Mouse (Mus musculus) naive thymus-derived CD4-positive, alpha-beta T cell, adult 5 months (primary cell): Measurements from ENCODE around the gene Grm6. TPM values are rescaled to one million over a fixed set of nuclear protein-coding genes. Genes with fewer than 3 reads are reported as not detected.

ENCODE experiments used
- polyA plus RNA-seq: library from polyadenylated mRNA; unstranded; fragments of 100-300 nt; shearing (Covaris generic); gene quantifications from one replicate; pipeline ENCODE4 v1.2.1, GENCODE M21; 2017

Grm6 gene
- polyA plus RNA-seq: 0.68 TPM

DNA sequence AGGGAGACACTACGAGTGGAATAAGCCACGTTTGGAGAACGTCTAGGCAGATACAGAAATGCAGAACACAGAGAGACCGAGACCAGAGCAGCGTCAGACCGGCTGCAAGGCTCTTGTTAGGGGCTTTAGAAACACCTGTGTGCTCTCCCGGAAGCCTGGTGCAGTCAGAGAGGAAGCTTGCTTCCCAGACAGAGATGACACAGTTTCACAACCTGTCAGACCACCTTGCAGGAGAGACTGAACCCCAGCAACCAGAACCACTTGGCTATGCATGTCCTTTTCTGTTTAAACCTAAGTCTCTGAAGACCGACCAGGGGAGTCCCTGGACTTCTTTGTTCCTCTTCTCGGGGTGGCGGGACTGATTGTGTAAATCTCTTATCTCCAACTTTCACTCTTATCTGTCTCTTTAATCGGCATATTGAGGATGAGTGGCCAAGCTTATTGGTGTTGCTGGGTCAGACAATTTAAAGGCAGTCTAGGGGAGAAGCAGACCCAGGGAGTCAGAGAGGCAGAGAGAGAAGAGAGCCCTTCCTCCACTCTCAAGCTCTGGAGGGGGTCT, at the start of gene Grm6:
Gene Grm6, plus strand, starts transcription at position 509 of the 559 bp plus-strand sequence.

DNA sequence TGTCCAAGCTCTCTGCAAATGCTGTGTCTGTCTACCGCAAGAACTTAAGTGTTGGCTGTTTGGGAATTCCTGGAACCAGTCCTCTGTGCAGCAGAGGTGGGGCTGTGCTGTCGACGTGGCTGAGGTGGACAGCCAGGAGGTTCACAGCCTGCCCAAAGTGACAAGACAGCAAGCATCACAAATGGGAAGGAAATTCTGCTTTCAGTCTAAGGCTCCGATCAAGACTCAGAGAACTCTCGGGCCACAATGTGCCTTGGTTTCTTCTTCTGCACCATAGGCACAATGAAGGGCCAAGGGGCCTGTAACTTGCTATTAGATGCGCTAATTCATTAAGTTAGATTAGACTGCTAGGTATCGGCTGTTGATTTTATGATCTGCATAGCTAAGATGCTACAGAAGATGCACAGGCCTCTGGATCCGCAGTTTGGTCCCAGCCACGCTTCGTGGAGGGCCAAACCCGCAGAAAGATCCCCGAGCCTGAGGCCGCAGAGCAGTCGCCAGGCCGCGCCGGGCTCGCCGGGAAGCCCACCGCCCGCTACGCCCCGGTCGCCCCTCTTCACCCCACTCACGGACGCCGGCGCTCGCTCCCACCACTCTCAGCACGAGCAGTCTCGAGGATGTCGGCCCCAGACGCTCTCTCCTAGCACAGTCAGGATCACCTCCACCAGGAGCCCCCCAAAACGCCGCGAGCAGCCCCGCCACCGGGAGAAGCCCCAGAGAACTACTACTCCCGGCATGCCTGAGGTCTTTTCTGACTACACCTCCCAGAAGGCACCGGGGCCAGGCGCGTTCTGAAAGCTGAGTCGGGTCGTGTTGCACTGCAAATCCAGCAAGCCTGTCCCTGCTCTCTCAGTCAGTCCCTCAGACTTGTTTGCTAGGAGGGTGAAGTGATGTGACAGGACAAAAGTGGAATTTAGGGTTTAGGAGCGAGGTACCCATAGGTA, 23.2 kb upstream of the Grm6 start, which contains the start of gene Zfp354c:
Gene Zfp354c, minus strand, starts transcription at position 715 of the 944 bp plus-strand sequence.

DNA sequence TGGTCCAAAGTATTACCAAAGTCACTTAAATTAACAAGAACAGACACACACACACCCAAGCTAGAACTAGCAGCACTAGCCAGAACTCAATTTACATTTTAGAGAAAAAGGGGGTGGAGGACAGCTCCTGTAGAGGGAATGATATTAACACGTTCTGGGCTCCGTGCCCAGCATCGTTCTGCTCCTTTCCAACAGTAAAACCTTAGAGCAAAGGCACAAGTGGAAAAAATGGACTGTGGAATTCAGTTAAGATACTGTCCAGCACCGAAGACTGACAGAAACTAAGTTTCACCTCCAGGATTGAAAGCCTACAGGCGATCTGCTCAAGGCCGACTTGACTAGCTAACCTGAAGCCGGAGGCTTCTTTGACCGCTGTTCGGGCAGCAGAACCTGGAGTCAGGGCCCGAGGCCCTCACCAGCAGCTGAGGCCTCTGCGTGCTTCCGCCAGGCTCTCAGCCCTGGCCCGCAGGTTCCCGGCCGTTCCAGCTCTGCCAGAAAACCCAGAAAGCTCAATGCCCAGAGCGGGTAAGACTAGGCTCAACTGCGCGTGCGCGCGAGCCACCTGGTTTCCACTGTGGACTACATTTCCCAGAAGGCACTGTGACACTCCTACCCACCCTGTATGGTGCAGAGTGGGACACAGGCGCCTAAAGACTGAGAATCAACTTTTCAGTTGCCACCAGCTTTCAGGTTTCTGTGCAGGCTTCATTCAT, 9.3 kb upstream of the Grm6 start, which contains the start of gene Zfp879:
Gene Zfp879, minus strand, starts transcription at position 530 of the 713 bp plus-strand sequence.

DNA sequence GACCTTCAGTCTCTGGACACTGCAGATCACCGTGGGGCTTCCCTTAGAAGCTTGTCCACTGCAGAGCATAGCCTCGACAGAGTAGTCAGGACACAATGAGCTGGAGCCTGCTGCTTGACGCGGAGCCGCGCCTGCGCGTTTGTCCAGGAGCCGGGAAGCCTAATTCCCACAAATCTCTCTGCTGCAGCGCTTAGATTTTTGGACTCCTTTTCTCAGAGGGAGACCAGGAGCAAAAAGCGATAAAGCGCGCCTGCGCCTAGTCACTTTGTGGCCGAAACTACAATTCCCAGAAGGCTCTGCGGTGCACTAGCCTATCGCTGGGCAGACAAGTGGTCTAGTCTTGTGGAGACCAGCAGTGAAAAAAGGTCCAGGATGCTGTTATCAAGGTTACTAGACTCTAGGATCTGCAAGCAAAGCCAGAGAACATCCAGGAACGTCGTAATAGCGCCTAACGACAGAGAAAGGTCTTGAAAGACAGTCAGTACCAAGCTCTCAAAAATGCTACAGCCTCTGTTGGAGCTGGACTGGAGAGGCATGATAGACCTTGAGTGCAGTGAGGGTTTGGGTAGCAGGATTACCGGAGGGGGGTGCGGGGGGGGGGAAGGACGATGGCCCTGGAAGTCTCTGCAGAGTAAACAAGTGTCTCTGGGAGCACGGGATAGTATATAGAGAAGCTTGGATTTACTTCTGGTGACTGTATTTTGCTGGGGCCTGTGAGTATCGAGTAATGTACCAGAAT, 37.1 kb downstream of the Grm6 start, which contains the start of gene Zfp454:
Gene Zfp454, minus strand, starts transcription at position 262 of the 739 bp plus-strand sequence.

Other genes starting within 250 kb of the Grm6 start
- gene Adamts2, start 248.6 kb upstream of the Grm6 start, polyA plus RNA-seq: not detected
- gene Zfp354c, start 23.0 kb upstream of the Grm6 start, polyA plus RNA-seq: 6.9 TPM
- 0.15 TPM for gene Zfp879, start 9.1 kb upstream of the Grm6 start, polyA plus RNA-seq
- not detected for gene Zfp454, start 37.0 kb downstream of the Grm6 start, polyA plus RNA-seq
- 1.1 TPM for gene Zfp2, start 65.5 kb downstream of the Grm6 start, polyA plus RNA-seq
- not detected for gene Zfp354b, start 80.9 kb downstream of the Grm6 start, polyA plus RNA-seq
- gene 4933414I15Rik, start 93.1 kb downstream of the Grm6 start, polyA plus RNA-seq: not detected
- gene Prop1, start 103.1 kb downstream of the Grm6 start, polyA plus RNA-seq: not detected
- not detected for gene Olfr1378, start 115.8 kb downstream of the Grm6 start, polyA plus RNA-seq
- not detected for gene Olfr1377, start 131.3 kb downstream of the Grm6 start, polyA plus RNA-seq
- gene Olfr51, start 152.9 kb downstream of the Grm6 start, polyA plus RNA-seq: not detected
- gene Olfr54, start 163.6 kb downstream of the Grm6 start, polyA plus RNA-seq: not detected
- not detected for gene Olfr1375, start 197.4 kb downstream of the Grm6 start, polyA plus RNA-seq
- not detected for gene Zfp354a, start 208.6 kb downstream of the Grm6 start, polyA plus RNA-seq